Mouse (Mus musculus): ENCODE measurements around the gene Lenep.

DNA sequence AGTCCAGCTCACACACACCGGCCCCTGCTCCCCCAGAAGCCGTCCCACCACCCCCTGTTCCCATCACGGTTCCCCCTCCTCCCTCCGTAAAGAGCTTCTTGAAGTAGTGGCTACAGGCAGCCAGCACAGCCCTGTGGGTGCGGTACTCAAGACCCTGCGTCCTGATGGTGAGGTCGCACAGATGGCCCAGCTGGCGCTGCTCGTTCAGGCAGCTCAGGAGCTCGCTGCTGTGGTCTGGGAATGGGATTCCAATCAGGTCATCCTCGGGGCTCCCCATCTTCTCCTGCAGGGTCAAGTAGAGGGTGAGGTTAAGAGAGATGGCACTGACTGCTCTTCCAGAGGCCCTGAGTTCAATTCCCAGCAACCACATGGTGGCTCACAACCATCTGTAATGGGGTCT is 21.4 kb downstream of the Lenep start:
- TF ChIP-seq CTCF (IDR thresholded peaks at IDR 0.05; ENCODE audit: borderline replicate concordance, insufficient read depth, low read length) (no peak), POLR2A (IDR thresholded peaks at IDR 0.05; ENCODE audit: low read depth, low read length) (no peak)
